Mouse (Mus musculus) fibroblast of lung, adult 2 months (primary cell): ENCODE data around the gene Olfr980.
"Not testable (repeated sequence)": the region's sequence is repeated elsewhere in the genome, so short reads cannot be mapped to it uniquely, and the experiment has no call there.

ENCODE experiments used
- DNase-seq: peaks from one replicate; pipeline ENCODE4 v3.0.0-alpha.2; 2011; ENCODE audit warnings: low read depth

Gene Olfr980

GRCm38 (mm10) chr9:40009482-40009881 is at the start of gene Olfr980:
TSS of gene Olfr980 (minus strand) at chr9:40009582.
- no peak for DNase-seq

- no peak for DNase-seq
Measured at GRCm38 (mm10) chr9:40050138-40050537, 40.8 kb upstream of the Olfr980 start.

GRCm38 (mm10) chr9:40021164-40021563 is 11.8 kb upstream of the Olfr980 start, which contains the start of gene Olfr981:
TSS of gene Olfr981 (plus strand) at chr9:40021464.
- DNase-seq = no peak

- no peak for DNase-seq
Measured at GRCm38 (mm10) chr9:40003365-40003764, 6.0 kb downstream of the Olfr980 start, which contains the start of gene Olfr979. TSS of gene Olfr979 (minus strand) at chr9:40003465.

- DNase-seq = no peak
Measured at GRCm38 (mm10) chr9:39991813-39992212, 17.6 kb downstream of the Olfr980 start, which contains the start of gene Olfr978. TSS of gene Olfr978 (plus strand) at chr9:39992113.

- DNase-seq = not testable (repeated sequence)
Measured at GRCm38 (mm10) chr9:39976581-39977145, 32.7 kb downstream of the Olfr980 start.

GRCm38 (mm10) chr9:39961033-39961432 is 48.3 kb downstream of the Olfr980 start, which contains the start of gene Olfr976:
TSS of gene Olfr976 (minus strand) at chr9:39961133.
- not testable (repeated sequence) for DNase-seq
